Mouse (Mus musculus) cerebellum, adult 11-12 months (tissue): Measurements from ENCODE around the gene Tnfsf11.

ENCODE experiments used
- DNase-seq: peaks from one replicate; pipeline ENCODE4 v3.0.0; 2022

Tnfsf11 gene

GRCm38 (mm10) chr14:78287906-78288800 lies 19.7 kb downstream of the Tnfsf11 start:
- no peak for DNase-seq

DNA sequence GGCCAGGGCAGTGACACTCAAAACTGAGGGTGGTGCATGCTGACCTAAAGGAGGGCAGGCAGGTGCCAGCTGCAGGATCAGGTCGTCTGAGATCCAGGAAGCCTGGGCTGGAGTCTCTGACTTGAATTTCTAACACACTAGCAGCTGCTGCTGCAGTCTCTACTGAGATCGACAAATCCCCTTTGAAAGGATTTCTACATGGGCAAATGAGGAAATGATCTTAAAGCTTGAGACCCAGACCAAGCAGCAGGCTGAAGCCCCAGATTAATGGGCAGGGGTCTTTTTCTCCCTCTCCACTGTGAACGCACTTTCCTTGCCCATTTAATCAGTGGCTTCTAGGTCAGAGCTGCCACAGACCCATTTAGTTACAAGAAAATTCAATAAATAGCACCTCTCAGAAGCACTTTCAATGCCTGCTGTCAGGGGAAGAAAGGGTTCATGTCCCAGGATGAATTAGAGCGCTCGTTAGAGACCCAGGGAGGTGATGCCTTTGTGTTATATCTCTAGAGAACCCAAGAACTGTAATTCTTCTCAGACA lies 21.8 kb downstream of the Tnfsf11 start:
- no peak for DNase-seq

DNA sequence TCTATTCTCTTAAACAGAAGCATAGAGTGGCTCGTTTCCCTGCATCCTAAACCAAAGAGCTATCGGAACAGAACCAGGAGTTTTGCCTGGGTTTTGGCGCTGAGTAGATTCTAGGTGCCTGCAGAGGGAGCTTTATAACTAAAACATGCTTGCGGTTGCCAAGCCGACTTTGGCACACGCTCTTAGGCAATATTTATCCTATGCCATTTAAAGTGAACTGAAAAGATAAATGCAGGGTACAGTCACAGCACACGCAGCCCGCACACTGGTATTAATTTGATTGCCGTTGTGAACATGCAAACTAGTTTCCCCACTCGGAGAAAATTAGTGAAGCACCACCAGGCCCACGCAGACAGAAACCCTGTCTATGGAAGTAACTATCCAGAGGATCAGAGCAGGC lies 25.4 kb downstream of the Tnfsf11 start:
- no peak for DNase-seq

DNA sequence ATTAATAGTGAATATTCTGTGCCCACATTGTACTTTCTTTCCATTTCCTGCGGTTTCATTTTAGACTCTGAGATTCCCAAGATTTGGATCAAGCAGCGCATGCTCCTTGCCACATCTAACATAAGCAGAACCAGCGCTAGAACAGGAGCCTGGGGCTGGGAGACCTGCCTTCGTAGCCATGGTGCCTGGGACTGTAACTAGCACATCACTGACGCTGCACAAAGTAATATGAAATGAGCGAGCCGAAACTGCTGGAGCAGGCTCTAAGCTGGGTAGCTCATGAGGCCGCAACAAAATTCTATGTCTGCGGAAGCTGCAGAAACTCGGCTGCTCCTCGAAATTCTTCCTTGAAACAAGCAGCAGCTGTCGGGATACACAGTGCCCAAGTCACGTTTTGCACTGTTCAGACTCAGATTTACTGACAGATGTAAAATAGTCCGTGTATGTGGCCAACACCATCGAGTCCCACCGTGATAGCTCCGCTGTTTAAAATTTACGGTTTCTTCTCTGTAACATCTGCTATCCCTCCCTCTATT lies 31.4 kb downstream of the Tnfsf11 start:
- no peak for DNase-seq

- no peak for DNase-seq
These were observed 33.0 kb downstream of the Tnfsf11 start for GRCm38 (mm10) chr14:78274851-78275250.

DNA sequence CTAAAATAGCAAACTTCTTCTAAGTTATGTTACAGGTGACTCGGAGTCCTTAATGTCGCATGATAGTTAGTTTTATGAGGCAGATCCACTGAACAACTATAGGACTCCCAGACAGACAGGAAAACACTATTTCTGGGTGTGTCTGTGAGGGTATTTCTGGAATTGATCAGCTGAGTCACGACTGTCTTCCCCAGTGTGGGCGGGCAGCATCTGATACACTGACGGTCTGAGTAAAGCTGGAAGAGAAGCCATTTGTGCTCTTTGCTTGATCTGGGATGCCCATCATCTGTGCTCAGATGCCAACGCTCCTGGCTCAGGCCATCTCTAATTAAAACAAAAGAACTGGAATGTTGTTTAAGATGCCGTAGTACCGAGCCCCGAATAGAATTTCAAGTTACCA lies 33.7 kb downstream of the Tnfsf11 start:
- no peak for DNase-seq

DNA sequence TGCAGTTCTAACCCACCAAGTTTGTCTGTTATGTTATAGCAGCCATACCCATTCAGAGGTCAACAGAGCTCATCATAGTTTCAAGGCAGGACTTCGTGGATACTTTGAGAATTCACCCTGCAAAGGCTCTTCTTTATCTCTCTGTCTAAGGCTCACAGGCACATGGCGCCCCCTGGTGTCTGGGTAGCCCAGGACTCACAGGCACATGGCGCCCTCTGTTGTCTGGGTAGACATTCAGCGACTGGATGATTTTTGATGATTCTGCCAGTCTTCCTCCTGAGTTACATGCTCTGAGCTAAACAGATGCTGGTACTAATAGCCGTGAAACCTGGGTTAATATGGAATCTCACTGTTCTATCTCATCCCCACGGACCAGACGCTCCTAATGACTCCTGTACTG lies 34.3 kb downstream of the Tnfsf11 start:
- no peak for DNase-seq

GRCm38 (mm10) chr14:78264876-78265275 lies 43.0 kb downstream of the Tnfsf11 start:
- DNase-seq, result no peak

DNA sequence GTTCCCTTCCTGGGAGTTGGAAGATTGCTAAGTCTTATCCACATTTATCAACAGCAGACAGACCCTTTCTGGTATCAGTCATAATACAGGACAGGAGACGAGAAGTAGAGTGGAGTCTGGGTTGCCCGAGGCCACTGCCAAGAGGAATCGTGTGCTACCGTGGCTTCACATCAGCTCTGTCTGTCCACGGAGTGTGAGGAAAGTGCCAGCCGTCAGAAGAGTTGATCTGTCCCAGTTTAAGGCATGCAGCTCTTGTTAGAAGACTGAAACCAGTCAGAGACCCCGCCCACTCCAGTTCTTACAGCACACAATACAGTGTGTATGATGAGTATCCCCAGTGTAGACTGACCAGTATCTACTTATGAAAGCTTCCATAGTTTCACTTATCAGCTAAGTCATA lies 45.2 kb downstream of the Tnfsf11 start:
- no peak for DNase-seq

DNA sequence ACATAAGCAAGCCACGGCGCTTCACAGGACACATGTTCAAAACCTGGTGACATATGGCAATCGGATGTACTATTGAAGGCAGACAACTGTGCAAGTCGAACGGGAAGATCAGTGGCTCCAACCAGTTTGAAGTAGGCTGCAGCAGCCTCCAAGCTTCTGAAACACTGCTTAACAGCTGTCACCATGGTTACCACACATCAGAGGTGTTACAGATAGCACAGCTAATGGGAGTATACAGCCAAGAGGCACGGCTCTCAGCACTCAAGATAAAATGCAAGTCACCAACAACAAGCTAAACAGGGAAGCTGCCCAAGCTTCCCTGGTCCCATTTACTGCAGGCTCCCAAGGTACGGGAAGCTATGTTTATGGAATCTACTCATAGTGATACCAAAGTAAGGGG lies 46.6 kb downstream of the Tnfsf11 start:
- no peak for DNase-seq

DNA sequence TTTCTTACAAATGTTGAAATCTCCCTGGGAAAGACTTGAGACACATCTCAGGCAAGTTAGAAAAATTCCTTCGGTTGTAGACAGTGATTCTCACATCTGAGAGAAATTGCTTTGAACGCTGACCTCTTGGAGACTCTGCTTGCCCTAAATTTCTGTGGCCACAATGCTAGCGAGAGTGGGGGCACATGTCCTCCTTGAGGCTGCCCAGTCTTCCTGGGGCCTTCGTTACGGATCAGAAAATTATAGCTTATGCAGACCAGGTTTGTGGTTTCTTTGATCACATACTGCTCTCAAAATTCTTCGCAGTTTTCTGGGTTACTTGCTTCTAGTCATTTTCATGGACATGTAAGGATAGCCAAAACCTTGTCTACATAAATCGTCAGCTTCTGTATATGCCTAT lies 53.8 kb downstream of the Tnfsf11 start:
- no peak for DNase-seq

GRCm38 (mm10) chr14:78246601-78247000 lies 61.2 kb downstream of the Tnfsf11 start:
- DNase-seq, result no peak

- no peak for DNase-seq
These were observed 63.0 kb downstream of the Tnfsf11 start for GRCm38 (mm10) chr14:78244811-78245210.

DNA sequence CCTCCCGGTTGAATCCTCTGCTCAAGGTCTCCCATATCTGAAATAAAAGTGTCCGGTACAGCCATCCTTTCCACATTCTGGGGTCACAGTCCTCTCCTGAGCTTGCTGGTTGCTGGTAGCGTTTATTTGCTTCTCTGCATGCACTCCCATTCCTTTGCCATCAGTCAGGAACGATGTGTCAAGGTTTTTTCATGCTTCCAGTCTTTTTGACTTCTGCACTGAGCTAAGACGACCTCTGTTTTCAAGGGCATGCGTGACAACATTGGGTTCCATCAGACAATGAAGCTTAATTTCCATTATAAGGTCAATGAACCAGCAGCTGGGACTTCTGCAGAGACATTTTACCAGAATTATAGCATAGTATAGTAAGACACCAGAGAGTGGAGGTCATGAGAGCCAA lies 68.5 kb downstream of the Tnfsf11 start:
- DNase-seq, result no peak

DNA sequence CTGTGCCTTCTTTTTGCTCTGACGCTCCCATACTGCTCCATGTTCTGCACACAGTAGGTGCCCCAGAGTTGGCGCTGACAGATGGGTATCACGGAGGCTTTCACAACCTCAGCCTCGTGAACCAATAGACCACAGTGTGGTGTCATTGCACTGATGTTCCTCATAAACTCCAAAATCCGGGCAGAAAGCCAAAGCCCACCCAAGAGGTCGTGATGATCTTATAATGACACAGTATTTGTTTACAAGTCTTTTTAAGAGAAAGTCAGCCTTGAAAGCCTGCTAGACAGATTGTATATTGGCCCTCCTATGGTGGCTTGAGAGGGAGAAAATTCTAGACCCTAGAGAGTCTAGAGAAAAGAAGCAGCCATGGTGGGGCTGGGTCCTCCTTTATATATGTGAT lies 70.6 kb downstream of the Tnfsf11 start:
- no peak for DNase-seq

GRCm38 (mm10) chr14:78236144-78236543 lies 71.7 kb downstream of the Tnfsf11 start:
- DNase-seq, result no peak

GRCm38 (mm10) chr14:78235296-78235695 lies 72.5 kb downstream of the Tnfsf11 start:
- DNase-seq, result no peak

DNA sequence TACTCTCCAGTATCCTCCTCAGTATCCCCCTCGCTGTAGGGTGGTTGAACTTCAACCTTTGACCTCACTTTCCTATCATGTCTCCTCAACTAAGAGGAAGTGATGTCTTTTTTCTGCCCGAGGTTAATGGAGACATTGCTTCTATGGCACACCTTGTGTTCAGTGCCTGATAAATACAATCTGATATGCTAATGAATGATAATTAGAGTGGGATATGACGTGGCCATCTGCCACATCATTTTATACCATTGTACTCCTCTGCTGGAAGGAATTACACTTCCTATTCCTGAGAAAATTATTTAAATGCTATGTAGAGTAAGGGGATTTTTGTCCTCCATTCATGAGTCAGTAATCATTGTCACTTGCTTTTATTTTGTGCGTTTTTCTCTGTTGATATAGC lies 78.8 kb downstream of the Tnfsf11 start:
- DNase-seq, result no peak
